27 mouse cellular contexts compared by ENCODE assay signal in genomic region chr2:7555144-7555892, GRCm38 (mm10).
"Had no signal": no experiment of that assay in that cellular context is flagged by ENCODE, and none has a peak within 500 bp of the region (broad histone marks: within the 10 kb centered on the region; RNA-seq: fewer than 3 reads in every experiment).

No protein-coding gene starts in this region.

- H3K27me3 ChIP-seq: heart, embryonic 13.5 days; heart, embryonic 15.5 days; hindbrain, embryonic 13.5 days; hindbrain, embryonic 15.5 days; kidney, embryonic 15.5 days; limb, embryonic 13.5 days; limb, embryonic 15.5 days; liver, embryonic 12.5 days had no signal

- H3K4me3 ChIP-seq: heart, adult 2 months; heart, embryonic 13.5 days; heart, embryonic 15.5 days; hindbrain, embryonic 13.5 days; hindbrain, embryonic 15.5 days; kidney, embryonic 15.5 days; limb, embryonic 13.5 days; limb, embryonic 15.5 days; liver, embryonic 12.5 days had no signal

- H3K4me1 ChIP-seq: heart, embryonic 13.5 days; heart, embryonic 15.5 days; hindbrain, embryonic 13.5 days; hindbrain, embryonic 15.5 days; kidney, embryonic 15.5 days; limb, embryonic 13.5 days; limb, embryonic 15.5 days; liver, embryonic 12.5 days had no signal

- H3K27ac ChIP-seq: heart, adult 2 months; heart, embryonic 13.5 days; heart, embryonic 15.5 days; hindbrain, embryonic 13.5 days; hindbrain, embryonic 15.5 days; hindbrain, postnatal 0 days; kidney, embryonic 15.5 days; kidney, postnatal 0 days; limb, embryonic 13.5 days; limb, embryonic 15.5 days; liver, embryonic 12.5 days; liver, embryonic 14.5 days had no signal

- H3K36me3 ChIP-seq: heart, embryonic 13.5 days; heart, embryonic 15.5 days; hindbrain, embryonic 13.5 days; hindbrain, embryonic 15.5 days; kidney, embryonic 15.5 days; limb, embryonic 13.5 days; limb, embryonic 15.5 days; liver, embryonic 12.5 days had no signal

- ATAC-seq: hindbrain, postnatal 0 days; intestine, embryonic 16.5 days; liver, embryonic 12.5 days had no signal

- H3K9me3 ChIP-seq: heart, embryonic 13.5 days; heart, embryonic 15.5 days; hindbrain, embryonic 13.5 days; hindbrain, embryonic 15.5 days; kidney, embryonic 15.5 days; limb, embryonic 13.5 days; limb, embryonic 15.5 days; liver, embryonic 12.5 days had no signal

- DNase-seq: gastrocnemius, postnatal 14 days; gastrocnemius, postnatal 36 days; heart, adult 11 months; heart, adult 2 months; heart, postnatal 14 days; heart, postnatal 36 days; kidney, adult 11 months; kidney, adult 2 months; kidney, adult 9 months; kidney, postnatal 14 days; kidney, postnatal 36 days; layer of hippocampus, adult 9-11 months; layer of hippocampus, postnatal 36 days; left cerebral cortex, postnatal 4 days had no signal

- H3K4me2 ChIP-seq: heart, embryonic 11.5 days; heart, embryonic 13.5 days; heart, embryonic 15.5 days; hindbrain, embryonic 13.5 days; hindbrain, embryonic 15.5 days; kidney, embryonic 15.5 days; limb, embryonic 13.5 days; limb, embryonic 15.5 days; liver, embryonic 12.5 days had no signal

- H3K9ac ChIP-seq: heart, embryonic 13.5 days; heart, embryonic 15.5 days; hindbrain, embryonic 13.5 days; hindbrain, embryonic 15.5 days; kidney, embryonic 15.5 days; limb, embryonic 13.5 days; limb, embryonic 15.5 days; liver, embryonic 12.5 days; liver, embryonic 14.5 days had no signal
